Comparison of ENCODE assay signal across 19 mouse cellular contexts in genomic region chr13:56357955-56358354, GRCm38 (mm10).
DNase-seq lines count a peak whose midpoint lies in the region; ATAC-seq and TF ChIP-seq lines count a peak whose summit lies in the region.
"Had no signal": no experiment of that assay in that cellular context is flagged by ENCODE, and none has a peak within 500 bp of the region (broad histone marks: within the 10 kb centered on the region; RNA-seq: fewer than 3 reads in every experiment).

No protein-coding gene starts in this region.

- no peaks in the 10 kb centered on the region for H3K27me3 ChIP-seq in liver, postnatal 0 days (ENCODE audit: insufficient read depth, low read length)
- no peaks in the 10 kb centered on the region for H3K27me3 ChIP-seq in liver, embryonic 11.5 days (replicated peaks; ENCODE audit: control insufficient read depth, insufficient read depth, low read length)
- H3K27me3 ChIP-seq in liver, embryonic 13.5 days = no peaks in the 10 kb centered on the region
- H3K27me3 ChIP-seq: embryonic facial prominence, embryonic 12.5 days; forebrain, embryonic 13.5 days had no signal

- no peak for TF ChIP-seq EP300 in liver, postnatal 0 days (IDR thresholded peaks at IDR 0.05; ENCODE audit: low read depth)

- H3K4me2 ChIP-seq in liver, postnatal 0 days (ENCODE audit: low read depth, low read length) = no peak overlapping the region
- H3K4me2 ChIP-seq in liver, embryonic 11.5 days = no peak overlapping the region
- no peak overlapping the region for H3K4me2 ChIP-seq in liver, embryonic 13.5 days
- H3K4me2 ChIP-seq: embryonic facial prominence, embryonic 12.5 days; forebrain, embryonic 13.5 days had no signal

- no peak overlapping the region for H3K9ac ChIP-seq in liver, postnatal 0 days (replicated peaks)
- no peak overlapping the region for H3K9ac ChIP-seq in liver, embryonic 11.5 days (ENCODE audit: low read depth, low read length)
- H3K9ac ChIP-seq in liver, embryonic 13.5 days = no peak overlapping the region
- H3K9ac ChIP-seq: embryonic facial prominence, embryonic 12.5 days; forebrain, embryonic 13.5 days had no signal

- H3K4me3 ChIP-seq in liver, postnatal 0 days (ENCODE audit: low read depth, low read length) = no peak overlapping the region
- H3K4me3 ChIP-seq in liver, embryonic 11.5 days (ENCODE audit: low read depth, low read length) = no peak overlapping the region
- no peak overlapping the region for H3K4me3 ChIP-seq in liver, embryonic 13.5 days (replicated peaks)
- H3K4me3 ChIP-seq: embryonic facial prominence, embryonic 10.5 days; embryonic facial prominence, embryonic 12.5 days; forebrain, embryonic 13.5 days had no signal

- H3K4me1 ChIP-seq in liver, postnatal 0 days (ENCODE audit: insufficient read depth) = peaks cover 7% of the 10 kb centered on the region
- H3K4me1 ChIP-seq in liver, embryonic 11.5 days (replicated peaks; ENCODE audit: control insufficient read depth, insufficient read depth, low read length) = no peaks in the 10 kb centered on the region
- peaks cover 14% of the 10 kb centered on the region for H3K4me1 ChIP-seq in liver, embryonic 13.5 days (replicated peaks)
- H3K4me1 ChIP-seq: forebrain, embryonic 13.5 days had no signal

- no peaks in the 10 kb centered on the region for H3K36me3 ChIP-seq in liver, postnatal 0 days (replicated peaks; ENCODE audit: insufficient read depth, low read length)
- no peaks in the 10 kb centered on the region for H3K36me3 ChIP-seq in liver, embryonic 11.5 days (ENCODE audit: control insufficient read depth, insufficient read depth, low read length)
- H3K36me3 ChIP-seq in liver, embryonic 13.5 days = no peaks in the 10 kb centered on the region
- H3K36me3 ChIP-seq: embryonic facial prominence, embryonic 10.5 days; embryonic facial prominence, embryonic 12.5 days had no signal

- no peak overlapping the region for H3K27ac ChIP-seq in liver, postnatal 0 days (ENCODE audit: low read depth)
- H3K27ac ChIP-seq in liver, embryonic 11.5 days (ENCODE audit: low read depth, low read length) = no peak overlapping the region
- H3K27ac ChIP-seq in liver, embryonic 13.5 days = no peak overlapping the region
- H3K27ac ChIP-seq: embryonic facial prominence, embryonic 10.5 days; embryonic facial prominence, embryonic 12.5 days; forebrain, embryonic 13.5 days had no signal

- H3K9me3 ChIP-seq in liver, postnatal 0 days (ENCODE audit: low read length) = no peaks in the 10 kb centered on the region
- no peaks in the 10 kb centered on the region for H3K9me3 ChIP-seq in liver, embryonic 11.5 days (ENCODE audit: control insufficient read depth, low read length)
- H3K9me3 ChIP-seq in liver, embryonic 13.5 days (replicated peaks) = no peaks in the 10 kb centered on the region
- H3K9me3 ChIP-seq: embryonic facial prominence, embryonic 10.5 days; embryonic facial prominence, embryonic 12.5 days; forebrain, embryonic 13.5 days had no signal

- peak; percentile 24 for DNase-seq in liver
- no peak for DNase-seq in liver, postnatal 0 days
- DNase-seq in liver, embryonic 11.5 days (ENCODE audit: low spot score) = no peak
- DNase-seq in liver, embryonic 13.5 days = peak; percentile 52
- DNase-seq in kidney, postnatal 25 days = no peak
- no peak for DNase-seq in layer of hippocampus, postnatal 25 days (ENCODE audit: extremely low spot score in 1 of 2, low spot score in 1 of 2)
- no peak for DNase-seq in yolk sac, embryonic 10.5 days (ENCODE audit: low spot score)
- DNase-seq: adrenal gland, adult 2 months; adrenal gland, postnatal 10 days; adrenal gland, postnatal 25 days; cerebellum, adult 11-12 months; cerebellum, adult 2 months; cerebellum, adult 9-10 months; cerebellum, postnatal 10 days; cerebellum, postnatal 25 days had no signal

- WGBS in liver, postnatal 0 days (ENCODE audit: insufficient replicate concordance) = 77% methylated on average over 3 of the region's 3 CpGs
- WGBS in liver, embryonic 11.5 days = 56% methylated on average over 3 of the region's 3 CpGs
- 50% methylated on average over 3 of the region's 3 CpGs for WGBS in liver, embryonic 13.5 days (ENCODE audit: insufficient replicate concordance)

- ATAC-seq in liver, postnatal 0 days = no peak
- peak; percentile 68 for ATAC-seq in liver, embryonic 11.5 days (replicated peaks; ENCODE audit: low FRiP score)
- ATAC-seq in liver, embryonic 13.5 days (ENCODE audit: low read depth) = peak; percentile 84
- ATAC-seq: forebrain, embryonic 13.5 days; forebrain, embryonic 16.5 days had no signal

- TF ChIP-seq CTCF in liver, postnatal 0 days (IDR thresholded peaks at IDR 0.05; ENCODE audit: low read depth) = no peak

Comparison
In these comparisons a context has a peak if more than half of its experiments do, and no peak if none do; other contexts are left out.
1. DNase-seq: peak in liver (single experiment) and liver, embryonic 13.5 days (single experiment); none in liver, postnatal 0 days (single experiment), liver, embryonic 11.5 days (single experiment), kidney, postnatal 25 days (0 of 2), layer of hippocampus, postnatal 25 days (0 of 2) and yolk sac, embryonic 10.5 days (single experiment).